Mouse (Mus musculus) E14TG2a.4 (cell line): Measurements from ENCODE around the gene Tnks2.

ENCODE experiments used
- CTCF ChIP-seq: conservative IDR thresholded peaks from 2 replicates; pipeline ENCODE4 v1.5.1; 2014; ENCODE audit warnings: low read length
- NANOG ChIP-seq: IDR thresholded peaks from 2 replicates; pipeline ENCODE4 v1.6.1; 2014; ENCODE audit warnings: borderline replicate concordance, low read length, mixed read lengths

DNA sequence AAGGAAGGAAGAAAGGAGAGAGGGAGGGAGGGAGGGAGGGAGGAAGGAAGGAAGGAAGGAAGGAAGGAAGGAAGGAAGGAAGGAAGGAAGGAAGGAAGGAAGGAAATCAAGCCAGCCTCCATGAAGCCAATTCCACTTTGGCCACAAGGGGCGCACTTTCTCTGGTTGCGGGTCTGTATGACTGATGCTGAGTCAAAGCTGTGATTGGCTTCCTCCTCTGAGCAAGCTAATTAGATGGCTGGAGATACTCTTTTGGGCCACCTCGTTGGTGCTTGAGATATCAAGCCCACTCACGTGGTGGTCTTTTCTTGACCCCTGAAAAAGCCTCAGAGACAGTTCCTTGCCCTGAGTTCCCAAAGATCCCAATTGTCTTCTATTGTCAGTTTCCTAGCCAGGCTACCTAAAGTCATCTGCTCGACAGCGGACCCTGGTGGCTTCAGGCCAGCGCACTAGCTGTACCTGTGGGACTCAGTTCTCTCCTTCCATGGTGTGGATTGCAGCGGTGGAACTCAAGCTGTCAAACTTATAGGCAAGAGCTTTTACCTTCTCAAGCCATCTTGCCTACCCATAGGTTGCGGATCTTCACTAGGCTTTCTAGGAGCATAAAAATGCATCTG, 75.8 kb downstream of the Tnks2 start:
- TF ChIP-seq CTCF (peak; percentile 57), NANOG (no peak)
